Mouse (Mus musculus) heart, adult 2 months (tissue): Measurements from ENCODE around the gene AC134908.4. TPM values are rescaled to one million over a fixed set of nuclear protein-coding genes. Genes with fewer than 3 reads are reported as not detected.
A peak's percentile ranks its signal among the peaks of the same experiment; 100 is the strongest.

Source experiments
- DNase-seq, 2 experiments: peaks; one replicate each; pipeline ENCODE4 v3.0.0; 2021
- H3K27ac ChIP-seq: fragments of 200-600 bp; 2 replicates; pipeline ENCODE4 v1.8.1; 2022
- H3K27me3 ChIP-seq: fragments of 200-500 bp; 2 replicates; pipeline ENCODE4 v1.6.1; 2012; ENCODE audit warnings: mild to moderate bottlenecking, low read length, inconsistent platforms, mixed read lengths; ENCODE audit not compliant: control insufficient read depth, insufficient read depth
- H3K36me3 ChIP-seq: fragments of 200-500 bp; 2 replicates; pipeline ENCODE4 v1.6.1; 2012; ENCODE audit warnings: low read length, inconsistent platforms; ENCODE audit not compliant: control insufficient read depth, insufficient read depth
- H3K4me1 ChIP-seq: fragments of 200-500 bp; 2 replicates; pipeline ENCODE4 v1.6.1; 2011; ENCODE audit warnings: low read length; ENCODE audit not compliant: control insufficient read depth, insufficient read depth
- H3K4me3 ChIP-seq: fragments of 200-600 bp; 2 replicates; pipeline ENCODE4 v1.8.1; 2022
- H3K79me2 ChIP-seq: fragments of 200-500 bp; replicated peaks from 2 replicates; pipeline ENCODE4 v1.6.1; 2012; ENCODE audit warnings: mild to moderate bottlenecking, inconsistent platforms, low read length, moderate library complexity, mixed read lengths; ENCODE audit not compliant: control insufficient read depth, insufficient read depth
- H3K9ac ChIP-seq: fragments of 200-500 bp; 2 replicates; pipeline ENCODE4 v1.6.1; 2012; ENCODE audit warnings: low read depth, mild to moderate bottlenecking, control low read depth, inconsistent platforms, low read length, mixed read lengths
- CTCF ChIP-seq: fragments of 200-600 bp; IDR thresholded peaks from 2 replicates; pipeline ENCODE4 v1.8.1; 2022; ENCODE audit warnings: antibody characterized with exemption, mild to moderate bottlenecking, moderate library complexity
- EP300 ChIP-seq: fragments of 200-500 bp; IDR thresholded peaks from 2 replicates; pipeline ENCODE4 v1.6.1; 2011; ENCODE audit warnings: low read depth, low read length, control low read depth; ENCODE audit not compliant: insufficient read depth
- POLR2A ChIP-seq: fragments of 200-500 bp; IDR thresholded peaks from 2 replicates; pipeline ENCODE4 v1.6.1; 2011; ENCODE audit warnings: mild to moderate bottlenecking, low read depth, low read length, control low read depth; ENCODE audit not compliant: insufficient read depth
- whole genome bisulfite sequencing: fragments of 180-500 bp; shearing (Covaris S2); methylation state at CpG from one replicate; pipeline ENCODE4 v1.1.7; 2018; 5-methylcytosine and 5-hydroxymethylcytosine counted together
- intact Hi-C: fragments of 180-260 bp; cut with DNase I; formaldehyde crosslinking; loops from one replicate; pipeline ENCODE4 v1.15.1; 2025
- long read RNA-seq: library from polyadenylated mRNA; stranded (forward); transcript quantifications from one replicate; pipeline ENCODE4 v2.0.0, GENCODE M21; 2021
- polyA plus RNA-seq: library from polyadenylated mRNA; depleted of rRNA; stranded (reverse); fragments of >200 nt; gene quantifications from 2 replicates; pipeline ENCODE4 v1.2.3, GENCODE M21; 2012; rRNA removed
- total RNA-seq, 2 experiments: library from RNA; stranded (reverse); gene quantifications; 2 replicates each; pipeline ENCODE4 v1.2.3; 2021

AC134908.4 gene
- not detected for total RNA-seq
- polyA plus RNA-seq: not detected in 2 replicates
- long read RNA-seq: 0 reads

GRCm38 (mm10) chr17:25795609-25796092 lies at the start of gene AC134908.4:
AC134908.4 (minus strand) TSS chr17:25795659.
- Histone ChIP-seq H3K79me2 (no peaks in the 10 kb centered on the region), H3K9ac (peak within 1 kb of the TSS; percentile 72), H3K4me3 (peak within 1 kb of the TSS; percentile 65), H3K36me3 (no peaks in the 10 kb centered on the region), H3K4me1 (peaks cover 13% of the 10 kb centered on the region), H3K27ac (peak within 1 kb of the TSS; percentile 55; the same call in 1 of the 2 replicates), H3K27me3 (no peaks in the 10 kb centered on the region)
- no peak for TF ChIP-seq POLR2A
- TF ChIP-seq EP300: no peak
- no peak for TF ChIP-seq CTCF
- intact Hi-C loops: no loop called here
- WGBS: 62% methylated on average over 6 of the region's 6 CpGs
- no peak for DNase-seq

- no peaks in the 10 kb centered on the region for H3K36me3 ChIP-seq
- 1% methylated on average over 21 of the region's 21 CpGs for WGBS
Observed at GRCm38 (mm10) chr17:25844396-25844901, 49.0 kb upstream of the AC134908.4 start, which contains the start of gene Rhot2. Rhot2 (minus strand) TSS chr17:25844851.

GRCm38 (mm10) chr17:25843636-25844395 lies 48.4 kb upstream of the AC134908.4 start:
- under 1% methylated on average over 38 of the region's 38 CpGs for WGBS
- peak overlapping the region; percentile 95 for H3K27ac ChIP-seq
- DNase-seq: no peak
- H3K9ac ChIP-seq: peak overlapping the region; percentile 93
- no peaks in the 10 kb centered on the region for H3K79me2 ChIP-seq
- peak overlapping the region; percentile 96 for H3K4me3 ChIP-seq
- H3K27me3 ChIP-seq: no peaks in the 10 kb centered on the region
- TF ChIP-seq CTCF (no peak), EP300 (no peak), POLR2A (no peak)
- peaks cover 8% of the 10 kb centered on the region for H3K4me1 ChIP-seq
- H3K36me3 ChIP-seq: no peaks in the 10 kb centered on the region
- intact Hi-C loops: no loop called here

More at GRCm38 (mm10) chr17:25844396-25844901, 49.0 kb upstream of the AC134908.4 start, which contains the start of gene Rhot2:
- H3K79me2 ChIP-seq: no peaks in the 10 kb centered on the region
- intact Hi-C loops: no loop called here
- H3K9ac ChIP-seq: peak within 1 kb of the TSS; percentile 93
- H3K4me3 ChIP-seq: peak within 1 kb of the TSS; percentile 96
- no peaks in the 10 kb centered on the region for H3K27me3 ChIP-seq
- DNase-seq: peak; percentile 95 to 96
- TF ChIP-seq EP300 (0 out of 2 replicates have a peak, but pooled peaks have one; percentile 55), POLR2A (no peak; the same call in none of the 2 replicates), CTCF (peak; percentile 70)
- peak within 1 kb of the TSS; percentile 95 for H3K27ac ChIP-seq
- H3K4me1 ChIP-seq: peaks cover 8% of the 10 kb centered on the region

DNA sequence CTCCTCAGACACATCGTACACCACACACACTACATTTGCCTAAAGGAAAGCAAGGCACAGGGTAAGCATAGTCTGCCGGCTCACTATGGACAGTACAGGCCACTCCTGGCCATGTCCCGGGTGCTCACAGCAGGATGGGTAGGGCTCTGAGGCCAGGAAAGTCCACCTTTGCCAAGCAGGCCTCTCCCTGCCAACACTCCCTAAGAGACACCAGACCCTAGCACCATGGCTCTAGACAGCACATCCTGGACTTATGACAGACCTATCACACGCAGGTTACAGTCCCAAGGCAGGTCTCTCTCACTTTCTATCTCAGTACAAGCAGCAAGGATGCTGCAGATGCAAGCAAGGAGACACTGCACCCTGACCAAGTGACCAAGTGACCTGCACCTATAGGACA lies 47.7 kb upstream of the AC134908.4 start:
- H3K79me2 ChIP-seq: no peaks in the 10 kb centered on the region
- peaks cover 8% of the 10 kb centered on the region for H3K4me1 ChIP-seq
- H3K9ac ChIP-seq: no peak overlapping the region; the same call in 1 of the 2 replicates
- TF ChIP-seq CTCF (no peak), EP300 (no peak), POLR2A (no peak)
- H3K27ac ChIP-seq: no peak overlapping the region
- no peak for DNase-seq
- intact Hi-C loops: no loop called here
- H3K4me3 ChIP-seq: peak overlapping the region; percentile 23; the same call in 1 of the 2 replicates
- 76% methylated on average over 4 of the region's 4 CpGs for WGBS
- no peaks in the 10 kb centered on the region for H3K27me3 ChIP-seq
- no peaks in the 10 kb centered on the region for H3K36me3 ChIP-seq

DNA sequence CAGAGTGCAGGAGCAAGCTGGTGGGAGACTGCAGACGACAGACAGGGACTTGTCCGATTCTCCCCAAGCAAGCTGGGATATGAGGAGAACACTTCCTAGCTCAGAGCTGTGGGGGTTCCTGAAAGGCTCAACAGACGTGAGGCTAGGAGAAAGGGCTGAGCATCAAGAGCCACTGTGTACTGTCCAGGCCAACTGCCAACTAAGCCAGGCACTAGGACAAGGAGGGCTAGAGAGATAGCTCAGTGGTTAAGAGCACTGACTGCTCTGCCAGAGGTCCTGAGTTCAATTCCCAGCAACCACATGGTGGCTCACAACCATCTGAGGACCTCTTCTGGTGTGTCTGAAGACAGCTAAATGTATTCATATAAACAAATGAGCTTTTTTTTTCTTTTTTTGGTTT lies 47.0 kb upstream of the AC134908.4 start:
- TF ChIP-seq POLR2A (no peak), EP300 (no peak), CTCF (no peak)
- 68% methylated on average over 3 of the region's 3 CpGs for WGBS
- no peak overlapping the region for H3K9ac ChIP-seq
- no peaks in the 10 kb centered on the region for H3K36me3 ChIP-seq
- no peak for DNase-seq
- intact Hi-C loops: no loop called here
- H3K79me2 ChIP-seq: no peaks in the 10 kb centered on the region
- peaks cover 11% of the 10 kb centered on the region for H3K4me1 ChIP-seq
- no peaks in the 10 kb centered on the region for H3K27me3 ChIP-seq
- no peak overlapping the region for H3K27ac ChIP-seq
- no peak overlapping the region for H3K4me3 ChIP-seq
